Mouse (Mus musculus) heart, adult 18-20 months (tissue): ENCODE measurements around the gene Hexim1. TPM values are rescaled to one million over a fixed set of nuclear protein-coding genes. Genes with fewer than 3 reads are reported as not detected.
A peak's percentile ranks its signal among the peaks of the same experiment; 100 is the strongest.

Experiments used
- DNase-seq, 2 experiments: peaks; one replicate each; pipeline ENCODE4 v3.0.0; 2021 to 2022; ENCODE audit warnings: mixed read lengths in 1 of 2
- total RNA-seq, 2 experiments: library from RNA; stranded (reverse); gene quantifications; 2 replicates each; pipeline ENCODE4 v1.2.3; 2021

The Hexim1 gene
- total RNA-seq, 2 experiments from 2014 or later, result 20.0 to 21.5 TPM

GRCm38 (mm10) chr11:103096979-103097894 is 18.8 kb upstream of the Hexim1 start:
- DNase-seq, result peak; percentile 59 to 68

DNA sequence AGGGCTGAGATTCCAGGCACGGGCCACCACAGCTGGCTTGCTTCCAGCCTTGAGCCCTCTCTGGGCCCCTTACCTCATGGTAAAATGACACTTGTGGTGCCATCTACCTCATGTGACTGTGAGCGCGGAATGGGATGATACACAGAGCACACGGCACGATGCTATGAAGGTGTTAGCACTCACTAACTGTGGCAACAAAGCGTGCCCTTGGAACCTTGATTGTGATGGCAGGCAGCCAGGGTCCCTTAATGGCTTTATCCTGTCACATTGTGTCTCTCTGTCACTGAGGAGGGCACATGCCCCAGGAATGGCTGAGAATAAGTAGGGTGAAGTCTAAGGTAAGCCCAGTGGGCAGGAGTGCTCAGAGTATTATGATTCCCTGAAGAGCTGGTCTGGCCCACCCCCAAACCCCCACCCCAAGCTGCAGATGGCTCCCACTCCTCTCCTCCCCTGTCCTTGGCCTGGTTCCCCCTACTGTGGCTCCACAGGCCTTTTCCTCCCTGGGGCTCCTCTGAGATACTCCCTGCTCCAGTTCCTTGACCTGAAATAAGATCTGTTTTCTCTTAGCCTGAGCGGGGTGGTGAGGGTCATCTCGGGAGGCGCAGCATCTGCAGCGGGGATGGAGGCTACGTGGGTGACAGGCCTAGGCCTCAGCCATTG is 17.4 kb upstream of the Hexim1 start:
- peak; percentile 62 to 74 for DNase-seq

- DNase-seq, result no peak
Measured at GRCm38 (mm10) chr11:103099352-103099940, 16.6 kb upstream of the Hexim1 start.

DNA sequence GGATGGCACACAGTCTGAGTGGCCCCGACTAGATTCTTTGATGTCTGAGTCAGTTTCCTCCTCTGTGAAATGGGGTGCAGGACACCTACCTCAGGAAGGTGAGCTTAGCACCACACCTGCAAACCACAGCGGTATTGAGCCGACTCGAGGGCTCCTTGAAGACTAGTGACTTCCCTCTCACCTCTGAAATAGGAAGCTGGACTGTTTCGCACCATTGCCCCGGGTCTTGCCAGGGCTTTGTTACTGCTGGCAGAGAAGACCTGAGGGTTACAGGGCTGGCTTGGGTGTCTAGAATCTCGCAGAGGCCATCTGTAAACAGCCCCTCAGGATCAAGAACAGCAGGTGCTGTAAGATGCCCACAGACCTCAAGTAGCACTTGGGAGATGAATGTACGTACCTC is 15.7 kb upstream of the Hexim1 start:
- no peak for DNase-seq

DNA sequence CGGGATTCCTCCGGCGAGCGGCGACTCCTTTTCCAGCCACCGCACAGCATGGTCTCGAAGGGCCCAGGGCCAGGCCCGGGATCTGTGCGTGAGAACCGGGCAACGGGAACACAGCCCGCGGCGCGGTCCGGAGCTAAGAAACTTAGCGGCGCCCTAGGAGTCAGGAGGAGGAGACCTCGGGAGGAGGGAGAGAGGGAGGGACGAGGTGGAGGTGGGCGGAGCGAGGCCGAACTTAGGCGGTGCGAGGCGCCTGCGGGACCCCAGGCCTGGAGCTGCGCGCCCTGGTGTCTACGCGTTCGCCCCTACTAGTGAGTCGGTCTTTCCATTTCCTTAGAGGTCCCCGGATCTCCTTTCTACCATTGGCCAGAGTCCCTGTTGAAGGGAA is 14.6 kb upstream of the Hexim1 start, which contains the start of the genes Plcd3 and Acbd4:
Gene Plcd3 (minus strand): TSS at position 178 of the 385 bp plus-strand sequence.
Gene Acbd4 (plus strand): TSS at position 202 of the 385 bp plus-strand sequence.
- peak; percentile 93 to 94 for DNase-seq

GRCm38 (mm10) chr11:103101866-103102501 is 14.0 kb upstream of the Hexim1 start:
- peak; percentile 84 to 92 for DNase-seq

- peak; percentile 98 to 99 for DNase-seq
Measured at GRCm38 (mm10) chr11:103102725-103103349, 13.2 kb upstream of the Hexim1 start.

DNA sequence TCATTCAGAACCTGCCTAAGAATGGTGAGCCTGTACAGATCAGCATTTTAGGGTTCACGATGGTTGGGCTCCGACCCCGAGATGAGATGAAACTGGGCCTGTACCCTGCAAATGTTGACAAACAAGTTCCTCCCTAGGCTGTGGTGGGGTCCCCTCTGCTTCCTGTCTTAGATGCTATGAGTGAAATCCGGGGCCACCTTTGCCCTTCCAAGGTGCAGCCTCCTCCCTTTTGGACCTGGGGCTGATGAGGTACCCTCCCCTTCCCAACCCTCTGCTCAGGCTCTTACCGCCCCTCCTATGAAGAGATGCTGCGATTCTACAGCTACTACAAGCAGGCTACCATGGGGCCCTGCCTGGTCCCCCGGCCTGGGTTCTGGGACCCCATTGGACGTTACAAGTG is 12.4 kb upstream of the Hexim1 start:
- DNase-seq, result no peak

DNA sequence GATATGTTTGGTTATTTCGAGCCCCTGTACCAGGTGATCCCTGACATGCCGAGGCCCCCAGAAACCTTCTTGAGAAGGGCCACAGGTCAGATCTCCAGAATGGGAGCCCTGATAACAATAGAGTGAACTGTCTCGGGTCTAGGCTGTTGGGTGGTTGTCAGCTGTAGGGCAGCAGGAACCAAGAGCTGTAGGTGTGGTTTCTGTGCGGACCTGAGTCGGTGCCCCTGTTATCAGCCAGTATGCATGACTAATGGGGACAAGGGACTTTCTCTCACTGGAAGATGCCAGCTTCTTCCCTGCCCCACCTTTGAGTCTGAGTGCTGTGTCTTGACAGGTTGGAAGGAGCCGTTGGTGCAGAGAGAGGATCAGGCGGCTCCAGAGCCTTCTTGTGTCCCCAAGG is 11.6 kb upstream of the Hexim1 start:
- no peak for DNase-seq

DNA sequence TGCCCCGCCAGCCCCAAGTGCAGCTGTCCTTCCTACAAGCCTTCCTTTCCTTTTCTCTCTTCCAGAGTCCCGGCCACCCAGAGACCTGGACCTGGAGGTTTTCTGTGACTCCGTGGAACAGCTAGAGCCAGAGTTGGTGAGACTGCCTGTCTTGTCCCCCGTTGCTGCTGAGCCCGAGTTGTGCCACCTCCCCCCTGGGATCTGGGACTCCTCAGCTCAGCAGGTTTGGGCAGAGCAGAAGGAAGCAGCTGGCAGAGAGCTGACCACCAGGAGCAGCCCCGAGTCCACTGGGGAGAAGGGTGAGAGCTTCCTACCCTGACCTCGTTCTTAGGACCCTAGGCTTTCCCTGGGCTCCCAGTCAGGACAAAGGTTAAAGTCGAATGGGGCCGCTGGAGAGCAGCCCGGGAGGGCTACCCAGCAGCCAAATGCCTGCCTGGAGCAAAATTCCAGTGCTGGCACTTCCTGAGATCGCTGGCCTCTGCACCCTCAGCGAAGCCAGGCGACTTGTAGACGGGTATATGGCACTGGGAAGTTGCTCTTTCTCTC is 10.8 kb upstream of the Hexim1 start:
- DNase-seq, result peak in 1 of 2 experiments; percentile 18

- DNase-seq, result no peak
Measured at GRCm38 (mm10) chr11:103105810-103106209, 10.2 kb upstream of the Hexim1 start.

- DNase-seq, result no peak
Measured at GRCm38 (mm10) chr11:103106386-103106785, 9.6 kb upstream of the Hexim1 start.

DNA sequence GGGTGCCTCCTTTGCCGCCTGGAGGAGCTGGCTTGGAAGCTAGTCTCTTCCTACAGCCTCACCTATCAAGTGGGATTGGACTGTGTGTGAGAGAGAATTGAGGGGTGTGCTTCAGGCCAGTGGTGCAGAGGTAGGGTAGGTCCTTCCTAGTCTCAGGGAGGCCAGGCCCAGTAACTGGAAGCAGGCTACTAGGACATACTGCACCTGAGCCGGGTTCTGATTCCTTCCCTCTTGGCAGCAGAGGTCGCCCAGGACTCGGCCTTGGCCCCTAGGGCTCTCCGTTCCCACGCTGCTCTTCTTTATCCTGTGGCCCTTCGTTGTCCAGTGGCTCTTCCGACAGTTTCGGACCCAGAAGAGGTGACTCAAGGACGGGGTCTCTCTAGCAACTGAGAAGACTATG is 4.7 kb upstream of the Hexim1 start:
- DNase-seq, result no peak

DNA sequence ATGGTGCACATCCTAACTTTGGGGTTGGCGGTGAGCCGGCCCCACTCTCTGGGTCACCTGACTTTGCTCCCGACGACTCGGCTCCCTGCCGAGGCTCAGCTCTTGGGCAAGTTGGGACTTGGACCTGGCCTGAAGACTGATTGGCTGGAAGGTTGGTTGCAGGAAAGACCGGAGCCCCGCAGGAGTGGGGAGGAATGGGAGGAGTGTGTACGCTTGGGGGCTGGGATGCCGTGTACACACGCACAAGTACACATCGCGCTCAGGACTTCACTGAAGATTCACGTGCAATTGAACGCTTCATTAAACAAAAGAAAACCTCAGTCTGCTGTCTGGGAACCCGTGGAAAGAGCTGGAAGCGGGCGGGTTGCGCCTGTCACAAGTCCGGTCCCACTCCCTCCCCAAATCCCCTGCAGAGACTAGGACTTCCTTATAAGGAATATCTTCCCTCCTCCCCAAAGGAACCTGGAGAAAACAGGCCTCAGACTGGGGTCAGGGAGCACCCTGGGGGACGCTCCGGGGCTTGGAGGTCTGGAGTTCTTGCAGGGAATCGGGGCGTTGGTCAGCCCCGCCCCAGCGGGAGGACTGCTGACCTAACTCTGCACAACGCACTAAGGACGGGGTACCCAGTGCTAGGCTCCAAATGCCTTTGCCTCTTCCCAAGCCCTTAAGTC is 4.0 kb upstream of the Hexim1 start:
- peak; percentile 87 to 91 for DNase-seq

GRCm38 (mm10) chr11:103112552-103112912 is 3.5 kb upstream of the Hexim1 start:
- no peak for DNase-seq

DNA sequence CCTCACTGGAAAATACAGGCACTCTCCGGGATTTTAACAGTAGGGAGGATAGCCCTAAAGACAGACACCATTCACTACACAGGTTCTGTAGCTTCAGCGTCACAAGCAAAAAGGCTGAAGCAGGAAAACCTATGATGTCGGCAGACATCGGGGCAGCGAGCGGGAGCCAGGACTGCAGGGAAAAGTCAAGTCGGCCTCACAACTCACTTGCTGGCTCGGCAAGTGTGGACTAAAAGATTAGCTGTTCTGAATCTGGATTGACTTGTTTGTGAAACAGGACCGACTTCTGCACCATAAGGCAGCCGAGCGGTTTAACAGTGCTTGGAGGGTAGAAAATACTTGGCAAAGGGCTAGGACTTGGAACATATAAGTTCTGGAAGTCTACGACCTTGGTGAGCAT is 3.0 kb upstream of the Hexim1 start:
- peak; percentile 31 to 66 for DNase-seq

GRCm38 (mm10) chr11:103113771-103114170 is 2.3 kb upstream of the Hexim1 start:
- peak in 1 of 2 experiments; percentile 30 for DNase-seq

GRCm38 (mm10) chr11:103114270-103114943 is 1.6 kb upstream of the Hexim1 start:
- DNase-seq, result no peak

GRCm38 (mm10) chr11:103115163-103116007 is 646 bp upstream of the Hexim1 start:
- peak; percentile 90 to 92 for DNase-seq
